Mouse (Mus musculus): ENCODE results near the gene Erlec1.

- TF ChIP-seq CTCF (IDR thresholded peaks at IDR 0.05; ENCODE audit: low read depth) (no peak), EP300 (IDR thresholded peaks at IDR 0.05; ENCODE audit: low read depth) (no peak)
Observed at GRCm38 (mm10) chr11:30888153-30888552, 66.0 kb downstream of the Erlec1 start.

Data from liver, embryonic 14.5 days (tissue).